Mouse (Mus musculus): ENCODE measurements around the gene 1700012B09Rik.

DNA sequence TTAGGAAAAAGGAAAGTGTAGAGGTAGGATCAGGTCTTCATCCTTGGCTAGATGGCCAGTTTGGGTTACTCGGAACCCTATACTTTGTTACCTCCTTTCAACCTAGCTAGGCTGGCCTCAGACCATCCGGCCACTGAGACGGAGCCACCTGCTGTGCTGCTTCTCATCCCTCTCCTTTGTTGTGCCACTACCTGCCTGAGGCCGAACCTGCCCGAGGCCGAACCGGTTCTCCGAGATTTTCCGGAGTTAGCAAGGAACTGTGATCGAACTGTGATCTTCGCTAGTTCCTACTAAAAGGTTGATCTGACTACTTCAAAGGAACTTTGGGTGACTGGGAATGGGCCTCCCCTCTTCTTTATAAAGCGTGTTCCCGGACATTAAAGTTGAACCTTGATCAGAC lies 7.5 kb upstream of the 1700012B09Rik start:
- TF ChIP-seq GATA1 (IDR thresholded peaks at IDR 0.05; ENCODE audit: low read depth, low read length) (no peak), CTCF (IDR thresholded peaks at IDR 0.05 in 2 of 3, conservative IDR thresholded peaks at IDR 0.05 in 1 of 3; ENCODE audit: control insufficient read depth in 1 of 3, insufficient read depth in 1 of 3, low read depth in 2 of 3, low read length in 3 of 3, poor library complexity in 1 of 3, severe bottlenecking in 1 of 3) (no peak), POLR2AphosphoS2 (IDR thresholded peaks at IDR 0.05; ENCODE audit: low read length) (no peak), CHD2 (IDR thresholded peaks at IDR 0.05; ENCODE audit: low read length) (no peak), NELFE (IDR thresholded peaks at IDR 0.05; ENCODE audit: low read depth, low read length) (no peak)

Data from MEL (cell line).